Mouse (Mus musculus): ENCODE data around the gene Msh3.

DNA sequence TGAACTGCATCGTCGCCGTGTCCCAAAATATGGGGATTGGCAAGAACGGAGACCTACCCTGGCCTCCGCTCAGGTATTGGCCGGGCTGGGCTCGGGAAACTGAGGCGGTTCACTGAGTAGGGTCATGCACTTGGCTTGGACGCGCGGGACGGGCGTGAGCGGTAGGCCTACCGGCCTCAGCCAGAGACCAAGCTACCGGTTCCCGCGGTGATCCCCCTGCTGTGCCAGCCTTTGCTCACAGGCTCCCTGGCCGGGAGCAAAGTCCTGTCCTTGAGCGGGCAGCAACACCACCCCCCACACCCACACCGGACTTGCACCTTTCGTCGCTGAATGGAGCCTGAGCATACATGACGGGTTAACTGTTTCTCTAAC lies 455 bp upstream of the Msh3 start:
- TF ChIP-seq EP300 (IDR thresholded peaks at IDR 0.05; ENCODE audit: low read depth) (no peak), CTCF (IDR thresholded peaks at IDR 0.05; ENCODE audit: low read depth) (no peak)
